Mouse (Mus musculus): ENCODE measurements around the gene Acat1. TPM values are rescaled to one million over a fixed set of nuclear protein-coding genes. Genes with fewer than 3 reads are reported as not detected.

The Acat1 gene
- polyA plus RNA-seq, 1 experiment from 2014 or later, result 94.9 TPM

DNA sequence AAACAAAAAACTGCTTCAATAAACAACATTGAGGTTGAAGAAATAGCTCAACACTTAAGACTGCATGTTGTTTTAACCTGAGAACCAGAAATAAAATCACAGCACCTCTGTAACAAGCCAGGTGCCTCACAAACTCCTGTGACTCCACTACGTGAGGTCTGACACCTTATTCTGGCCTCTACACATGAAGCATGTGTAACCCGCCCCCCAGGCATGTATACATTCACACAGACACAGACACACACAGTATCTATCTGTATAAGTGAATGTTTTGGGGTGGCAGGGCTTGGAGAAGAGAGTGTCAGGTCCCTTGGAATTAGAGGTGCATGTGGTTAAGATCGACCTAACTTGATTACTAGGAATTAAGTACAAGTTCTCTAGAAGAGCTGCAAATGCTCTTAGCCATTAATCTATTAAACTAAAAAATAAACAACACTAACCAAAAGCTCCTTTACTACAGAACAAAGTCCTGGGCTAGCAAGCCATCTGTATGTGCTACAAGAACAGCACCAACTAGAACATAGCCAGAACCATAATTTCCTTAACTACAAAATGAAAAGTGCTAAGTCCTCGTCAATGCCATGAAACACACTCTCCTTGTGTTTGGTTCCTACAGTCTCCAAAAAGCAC is 13.1 kb downstream of the Acat1 start:
- H3K4me3 ChIP-seq, result no peak overlapping the region
- H3K4me2 ChIP-seq (replicated peaks), result no peak overlapping the region
- H3K9me3 ChIP-seq, result no peaks in the 10 kb centered on the region
- no peaks in the 10 kb centered on the region for H3K27me3 ChIP-seq (replicated peaks)
- no peak for ATAC-seq (ENCODE audit: low FRiP score, low read depth)
- WGBS, result 90% methylated on average over 4 of the region's 4 CpGs
- no peak overlapping the region for H3K27ac ChIP-seq
- H3K4me1 ChIP-seq, result no peaks in the 10 kb centered on the region
- H3K9ac ChIP-seq, result no peak overlapping the region
- peaks cover 7% of the 10 kb centered on the region; the same call in 1 of the 2 replicates for H3K36me3 ChIP-seq

DNA sequence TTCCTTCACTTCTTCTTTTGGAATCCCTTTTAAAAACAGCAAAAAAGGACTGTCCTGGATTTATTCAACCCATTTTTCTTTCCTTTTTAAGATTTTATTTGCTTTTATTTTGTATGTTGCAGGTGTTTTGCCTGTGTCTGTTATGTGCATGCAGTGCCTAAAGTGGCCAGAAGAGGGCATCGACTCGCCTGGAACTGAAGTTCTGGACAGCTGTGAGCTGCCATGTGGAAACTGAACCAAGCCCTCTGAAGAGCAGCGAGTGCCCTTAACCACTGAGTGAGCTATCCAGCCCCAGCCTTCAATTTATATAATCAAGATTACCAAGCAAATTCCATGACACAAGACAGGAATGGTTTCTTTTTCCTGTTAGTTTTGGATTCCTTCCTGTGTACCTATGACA is 15.4 kb downstream of the Acat1 start:
- Histone ChIP-seq H3K9ac (no peak overlapping the region), H3K9me3 (no peaks in the 10 kb centered on the region), H3K27ac (no peak overlapping the region), H3K36me3 (peaks cover 19% of the 10 kb centered on the region; the same call in 1 of the 2 replicates), H3K4me2 (replicated peaks) (no peak overlapping the region), H3K4me1 (no peaks in the 10 kb centered on the region), H3K4me3 (no peak overlapping the region), H3K27me3 (replicated peaks) (no peaks in the 10 kb centered on the region)
- 15% methylated on average over 3 of the region's 3 CpGs for WGBS
- ATAC-seq (ENCODE audit: low FRiP score, low read depth), result no peak

DNA sequence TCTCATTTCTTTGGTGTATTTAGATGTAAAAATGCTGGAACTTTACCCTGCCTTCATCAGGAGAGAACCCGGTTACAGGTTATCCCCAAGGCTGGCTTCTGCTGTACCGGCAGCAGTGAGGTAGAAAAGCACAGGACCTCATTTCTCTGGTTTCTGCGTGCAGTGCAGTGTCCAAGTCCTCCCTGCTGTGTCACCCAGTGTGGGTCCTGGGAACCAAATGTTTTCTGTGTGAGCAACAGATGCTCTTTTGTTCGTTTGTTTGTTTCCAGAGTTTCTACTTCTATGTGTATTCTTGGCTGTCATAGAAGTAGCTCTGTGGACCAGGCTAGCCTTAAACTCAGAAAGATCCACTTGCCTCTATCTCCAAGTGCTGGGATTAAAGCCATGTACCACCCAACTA is 28.3 kb downstream of the Acat1 start:
- Histone ChIP-seq H3K36me3 (peaks cover 56% of the 10 kb centered on the region), H3K9ac (no peak overlapping the region), H3K4me3 (no peak overlapping the region), H3K4me1 (no peaks in the 10 kb centered on the region), H3K4me2 (replicated peaks) (no peak overlapping the region), H3K27me3 (replicated peaks) (no peaks in the 10 kb centered on the region), H3K9me3 (no peaks in the 10 kb centered on the region), H3K27ac (no peak overlapping the region)
- no peak for ATAC-seq (ENCODE audit: low FRiP score, low read depth)
- WGBS, result 87% methylated on average over 4 of the region's 4 CpGs

DNA sequence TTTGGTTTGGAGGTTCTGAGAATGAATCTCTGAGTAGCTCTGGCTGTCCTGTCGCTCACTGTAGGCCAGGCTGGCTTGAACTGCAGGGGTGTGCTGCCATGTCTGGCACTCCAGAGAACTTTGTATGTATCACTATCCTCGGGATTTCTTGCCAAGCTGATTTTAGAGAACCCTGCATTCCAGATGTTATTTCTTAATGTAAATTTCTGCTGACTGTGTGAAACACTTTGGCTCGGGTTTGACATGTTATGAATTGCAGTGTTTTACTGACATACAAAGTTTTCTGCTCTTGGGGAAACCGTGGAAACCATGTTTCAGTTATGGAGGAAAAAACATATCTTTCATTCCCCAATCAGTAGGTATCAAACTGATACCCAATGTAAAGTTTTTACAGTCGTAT is 34.5 kb downstream of the Acat1 start:
- H3K4me1 ChIP-seq, result no peaks in the 10 kb centered on the region
- H3K9ac ChIP-seq, result no peak overlapping the region
- H3K27me3 ChIP-seq (replicated peaks), result no peaks in the 10 kb centered on the region
- ATAC-seq (ENCODE audit: low FRiP score, low read depth), result no peak
- no peak overlapping the region for H3K27ac ChIP-seq
- H3K4me2 ChIP-seq (replicated peaks), result no peak overlapping the region
- no peak overlapping the region for H3K4me3 ChIP-seq
- 91% methylated on average over 5 of the region's 5 CpGs for WGBS
- H3K9me3 ChIP-seq, result no peaks in the 10 kb centered on the region
- H3K36me3 ChIP-seq, result peaks cover 37% of the 10 kb centered on the region

DNA sequence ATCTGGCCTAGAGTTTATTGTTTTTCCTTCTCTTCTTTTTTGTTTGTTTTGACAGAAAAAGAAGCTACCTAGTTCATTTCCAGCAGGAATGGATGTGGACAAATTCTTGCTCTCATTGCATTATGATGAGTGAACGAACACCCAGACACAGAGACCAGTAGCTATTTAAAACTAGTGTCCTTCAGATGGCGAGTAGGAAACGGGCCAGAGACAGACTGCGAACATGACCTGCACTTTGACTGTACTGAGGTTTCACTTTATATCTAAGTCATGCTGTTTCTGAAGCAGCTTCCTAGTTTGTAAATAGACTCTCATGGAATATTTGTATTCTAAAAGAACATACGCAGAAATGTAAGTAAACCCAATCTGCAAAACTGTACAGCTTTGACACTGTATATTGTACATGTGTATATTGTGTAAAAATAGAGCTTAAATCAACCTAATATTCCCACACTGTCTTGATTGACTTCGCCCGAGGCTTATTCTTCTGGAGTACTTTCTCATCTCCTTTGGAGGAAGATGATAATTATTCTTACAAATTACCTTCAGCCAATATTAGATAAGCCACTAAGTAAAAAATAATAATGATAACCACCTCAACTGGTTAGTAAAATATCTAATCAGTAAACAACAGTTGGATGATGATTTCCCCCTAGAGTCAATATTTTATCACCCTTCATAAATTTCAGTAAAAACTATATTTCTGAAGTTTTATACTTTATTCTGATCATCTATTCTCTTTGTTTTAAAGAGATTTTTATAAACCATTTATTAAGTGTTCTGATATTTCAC is 37.5 kb downstream of the Acat1 start:
- no peak overlapping the region for H3K4me2 ChIP-seq (replicated peaks)
- 92% methylated on average over 7 of the region's 7 CpGs for WGBS
- no peaks in the 10 kb centered on the region for H3K4me1 ChIP-seq
- H3K9ac ChIP-seq, result no peak overlapping the region
- H3K36me3 ChIP-seq, result peaks cover 46% of the 10 kb centered on the region
- H3K27me3 ChIP-seq (replicated peaks), result no peaks in the 10 kb centered on the region
- no peak for ATAC-seq (ENCODE audit: low FRiP score, low read depth)
- no peaks in the 10 kb centered on the region for H3K9me3 ChIP-seq
- H3K27ac ChIP-seq, result no peak overlapping the region
- H3K4me3 ChIP-seq, result no peak overlapping the region

DNA sequence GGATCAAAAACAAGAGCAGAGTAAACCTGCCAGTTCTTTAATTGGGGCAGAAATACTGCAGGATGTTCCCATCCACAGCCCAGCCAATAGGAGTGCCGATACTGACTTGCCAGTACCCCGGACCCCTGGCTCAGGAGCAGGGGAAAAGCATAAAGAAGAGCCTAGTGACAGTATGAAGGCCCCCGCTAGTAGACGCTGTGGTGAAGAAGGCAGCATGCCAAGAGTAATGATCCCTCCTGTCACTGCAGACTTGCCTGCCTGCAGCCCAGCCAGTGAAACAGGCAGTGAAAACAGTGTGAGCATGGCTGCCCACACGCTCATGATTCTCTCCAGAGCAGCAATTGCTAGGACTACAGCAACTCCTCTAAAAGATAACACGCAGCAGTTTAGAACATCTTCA is 39.5 kb downstream of the Acat1 start:
- Histone ChIP-seq H3K9ac (no peak overlapping the region), H3K27ac (no peak overlapping the region), H3K4me3 (no peak overlapping the region), H3K36me3 (peaks cover 58% of the 10 kb centered on the region), H3K4me1 (no peaks in the 10 kb centered on the region), H3K9me3 (no peaks in the 10 kb centered on the region), H3K4me2 (replicated peaks) (no peak overlapping the region), H3K27me3 (replicated peaks) (no peaks in the 10 kb centered on the region)
- 73% methylated on average over 6 of the region's 6 CpGs for WGBS
- no peak for ATAC-seq (ENCODE audit: low FRiP score, low read depth)

DNA sequence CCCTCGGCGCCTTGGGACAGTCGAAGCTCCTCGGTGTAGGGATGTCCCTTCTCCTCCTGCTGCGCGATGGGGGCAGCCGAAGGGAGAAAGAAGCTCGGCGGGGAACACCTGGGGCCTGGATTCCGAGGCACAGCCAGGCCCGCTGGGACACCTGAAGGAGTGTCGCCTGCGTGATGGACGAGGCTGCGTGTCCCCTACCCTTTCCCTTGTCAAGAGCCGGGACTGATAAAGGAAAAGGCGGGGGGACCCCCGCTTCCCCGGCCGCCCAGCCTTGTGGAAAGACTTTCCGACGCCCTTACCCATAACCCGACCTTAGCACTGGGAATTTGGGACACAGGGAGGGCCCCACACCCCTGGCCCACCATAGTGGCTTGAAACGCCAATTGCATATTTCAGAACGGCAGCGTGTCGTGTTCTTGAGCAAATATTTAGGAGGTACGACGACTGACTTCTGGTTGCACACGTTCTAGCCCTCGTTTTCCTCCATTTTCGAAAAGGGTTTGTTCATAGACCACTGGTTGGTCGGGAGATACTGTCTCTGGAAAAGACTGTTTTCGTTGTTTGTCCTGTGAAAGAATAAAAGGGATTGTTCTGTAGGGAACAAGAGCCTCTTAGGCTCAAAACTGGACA is 72.7 kb downstream of the Acat1 start:
- Histone ChIP-seq H3K9me3 (no peaks in the 10 kb centered on the region), H3K4me2 (replicated peaks) (peak overlapping the region; percentile 94), H3K36me3 (no peaks in the 10 kb centered on the region), H3K27me3 (replicated peaks) (no peaks in the 10 kb centered on the region), H3K9ac (peak overlapping the region; percentile 86), H3K4me3 (peak overlapping the region; percentile 87), H3K4me1 (peaks cover 17% of the 10 kb centered on the region), H3K27ac (peak overlapping the region; percentile 76)
- no peak for ATAC-seq (ENCODE audit: low FRiP score, low read depth)
- WGBS, result under 1% methylated on average over 32 of the region's 34 CpGs

DNA sequence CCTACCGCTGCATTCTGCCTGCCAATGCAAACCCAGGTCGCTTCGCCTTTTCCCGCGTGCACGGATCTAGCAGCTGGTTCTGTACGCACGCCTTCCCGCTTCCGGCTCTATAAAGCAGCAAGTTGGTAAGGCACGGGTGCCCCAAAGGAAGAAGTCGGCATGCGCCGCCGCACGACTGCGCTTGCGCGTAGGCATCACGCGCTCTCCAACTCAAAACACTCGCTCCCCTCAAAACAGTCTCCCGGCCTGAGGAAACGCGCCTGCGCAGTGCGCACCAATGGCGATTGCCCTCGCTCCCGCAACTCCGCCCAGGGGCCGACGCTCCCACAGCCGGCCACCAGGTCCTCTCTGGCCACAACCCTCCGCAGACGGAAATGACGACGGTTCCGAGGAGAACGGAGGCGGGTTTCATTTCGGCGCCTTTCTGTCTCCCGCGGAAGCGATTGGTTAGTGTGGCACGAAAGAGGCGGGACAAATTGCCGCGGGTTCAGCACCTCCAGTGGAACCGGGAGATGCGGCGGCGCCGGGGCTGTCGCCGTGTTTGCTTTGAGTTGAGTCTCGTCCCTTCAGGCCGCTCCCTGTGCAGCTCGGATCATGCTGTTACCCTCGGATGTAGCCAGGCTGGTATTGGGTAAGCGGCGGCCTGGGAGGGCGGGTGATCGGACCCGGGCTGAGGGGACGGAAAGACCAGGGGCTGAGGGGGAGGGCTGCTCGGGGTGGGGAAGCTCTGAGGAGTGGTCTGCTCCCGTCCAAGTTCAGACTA is 73.4 kb downstream of the Acat1 start, which contains the start of the genes Atm and Npat:
Atm (minus strand) TSS at position 183 of the 763 bp plus-strand sequence.
Npat (plus strand) TSS at position 490 of the 763 bp plus-strand sequence.
- peak; percentile 99 for ATAC-seq (ENCODE audit: low FRiP score, low read depth)
- Histone ChIP-seq H3K9me3 (no peaks in the 10 kb centered on the region), H3K27ac (peak within 1 kb of the TSS; percentile 76), H3K4me2 (replicated peaks) (peak within 1 kb of the TSS; percentile 94), H3K36me3 (no peaks in the 10 kb centered on the region), H3K27me3 (replicated peaks) (no peaks in the 10 kb centered on the region), H3K4me3 (peak within 1 kb of the TSS; percentile 87), H3K9ac (peak within 1 kb of the TSS; percentile 86), H3K4me1 (peaks cover 17% of the 10 kb centered on the region)
- WGBS, result under 1% methylated on average over 69 of the region's 69 CpGs

DNA sequence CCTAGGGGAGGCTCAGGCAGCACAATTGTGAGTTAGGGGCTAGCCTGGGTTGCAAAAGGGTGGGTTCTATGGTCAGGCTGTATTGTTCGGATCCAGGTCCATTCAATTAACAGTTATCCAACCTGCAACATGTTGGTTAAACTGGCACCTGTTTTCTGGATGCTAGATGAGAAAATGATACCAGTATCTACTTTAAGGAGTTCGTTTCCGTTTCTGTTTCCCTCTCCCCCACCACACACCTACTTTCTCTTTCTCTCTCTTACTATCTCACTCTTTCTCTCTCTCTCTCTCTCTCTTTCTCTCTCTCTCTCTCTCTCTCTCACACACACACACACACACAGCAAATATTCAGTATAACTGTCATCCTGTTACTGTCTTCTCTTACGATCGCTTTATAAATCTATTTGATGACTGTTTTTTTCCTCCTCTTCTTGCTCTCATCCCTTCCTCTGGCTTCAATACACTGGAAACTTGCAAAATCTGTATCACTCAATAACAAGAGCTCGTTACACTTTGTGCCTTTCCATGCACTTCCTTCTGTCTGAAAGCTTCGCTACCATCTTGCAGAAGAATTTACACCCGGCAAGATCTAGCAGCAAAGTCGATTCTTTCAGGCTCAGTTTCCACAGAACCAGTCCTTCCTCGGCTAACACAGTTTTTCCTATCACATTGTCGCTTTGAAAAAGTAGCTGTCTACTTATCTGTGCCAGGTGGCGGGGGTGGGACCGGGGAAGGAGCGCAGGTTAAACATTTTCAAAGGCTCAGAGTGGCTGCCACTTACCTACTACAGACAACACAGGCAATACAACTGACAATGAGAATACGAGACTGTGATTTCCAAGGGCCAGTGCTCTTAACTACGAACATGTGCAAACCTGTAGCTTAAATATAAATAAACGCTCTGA is 74.5 kb downstream of the Acat1 start:
- Histone ChIP-seq H3K27me3 (replicated peaks) (no peaks in the 10 kb centered on the region), H3K27ac (no peak overlapping the region), H3K36me3 (peaks cover 4% of the 10 kb centered on the region), H3K4me1 (peaks cover 17% of the 10 kb centered on the region), H3K4me3 (peak overlapping the region; percentile 87), H3K9me3 (no peaks in the 10 kb centered on the region), H3K4me2 (replicated peaks) (peak overlapping the region; percentile 94), H3K9ac (peak overlapping the region; percentile 52)
- WGBS, result 21% methylated on average over 17 of the region's 17 CpGs
- no peak for ATAC-seq (ENCODE audit: low FRiP score, low read depth)
